Mouse (Mus musculus): Measurements from ENCODE around the gene Ndufaf2. TPM values are rescaled to one million over a fixed set of nuclear protein-coding genes. Genes with fewer than 3 reads are reported as not detected.

Gene Ndufaf2
- polyA plus RNA-seq, 1 experiment from 2014 or later, result 63.1 TPM

- peak; percentile 96 for ATAC-seq
- H3K4me2 ChIP-seq (replicated peaks), result peak within 1 kb of the TSS; percentile 59
- peak within 1 kb of the TSS; percentile 99 for H3K9ac ChIP-seq
- H3K27me3 ChIP-seq (replicated peaks), result no peaks in the 10 kb centered on the region
- WGBS, result under 1% methylated on average over 70 of the region's 71 CpGs
- H3K27ac ChIP-seq, result peak within 1 kb of the TSS; percentile 94
- H3K4me3 ChIP-seq (replicated peaks), result peak within 1 kb of the TSS; percentile 95
- H3K9me3 ChIP-seq, result no peaks in the 10 kb centered on the region
- H3K36me3 ChIP-seq, result no peaks in the 10 kb centered on the region
- peaks cover 6% of the 10 kb centered on the region for H3K4me1 ChIP-seq (replicated peaks)
These were observed 114.0 kb downstream of the Ndufaf2 start, which contains the start of gene Smim15 for GRCm38 (mm10) chr13:108044222-108044941. Smim15 (plus strand) TSS chr13:108044446.

- Histone ChIP-seq H3K27ac (peak overlapping the region; percentile 91), H3K36me3 (no peaks in the 10 kb centered on the region), H3K4me3 (replicated peaks) (peak overlapping the region; percentile 95), H3K27me3 (replicated peaks) (no peaks in the 10 kb centered on the region), H3K9me3 (no peaks in the 10 kb centered on the region), H3K4me2 (replicated peaks) (peak overlapping the region; percentile 59), H3K9ac (peak overlapping the region; percentile 99), H3K4me1 (replicated peaks) (peaks cover 6% of the 10 kb centered on the region)
- WGBS, result 2% methylated on average over 23 of the region's 23 CpGs
- peak; percentile 63 for ATAC-seq
These were observed 114.8 kb downstream of the Ndufaf2 start for GRCm38 (mm10) chr13:108043431-108044221.

GRCm38 (mm10) chr13:108041358-108041757, 117.1 kb downstream of the Ndufaf2 start:
- Histone ChIP-seq H3K9me3 (no peaks in the 10 kb centered on the region), H3K27me3 (replicated peaks) (no peaks in the 10 kb centered on the region), H3K4me1 (replicated peaks) (peaks cover 4% of the 10 kb centered on the region), H3K27ac (no peak overlapping the region), H3K36me3 (no peaks in the 10 kb centered on the region), H3K9ac (no peak overlapping the region), H3K4me3 (replicated peaks) (no peak overlapping the region), H3K4me2 (replicated peaks) (0 out of 2 replicates have a peak overlapping the region, but pooled peaks have one; percentile 22)
- peak; percentile 57 for ATAC-seq
- 4% methylated on average over 7 of the region's 7 CpGs for WGBS

- WGBS, result 83% methylated on average over 3 of the region's 3 CpGs
- no peaks in the 10 kb centered on the region; the same call in 1 of the 2 replicates for H3K4me1 ChIP-seq (replicated peaks)
- no peak for ATAC-seq
These were observed 118.0 kb downstream of the Ndufaf2 start for GRCm38 (mm10) chr13:108040451-108040850.

GRCm38 (mm10) chr13:108039902-108040301, 118.5 kb downstream of the Ndufaf2 start:
- no peaks in the 10 kb centered on the region for H3K9me3 ChIP-seq
- H3K4me2 ChIP-seq (replicated peaks), result no peak overlapping the region
- ATAC-seq, result no peak
- H3K9ac ChIP-seq, result no peak overlapping the region
- H3K4me1 ChIP-seq (replicated peaks), result no peaks in the 10 kb centered on the region; the same call in 1 of the 2 replicates
- no peaks in the 10 kb centered on the region for H3K36me3 ChIP-seq
- H3K4me3 ChIP-seq (replicated peaks), result no peak overlapping the region
- 63% methylated on average over 9 of the region's 9 CpGs for WGBS
- H3K27me3 ChIP-seq (replicated peaks), result no peaks in the 10 kb centered on the region
- H3K27ac ChIP-seq, result no peak overlapping the region

More at GRCm38 (mm10) chr13:108040451-108040850, 118.0 kb downstream of the Ndufaf2 start:
- Histone ChIP-seq H3K9ac (no peak overlapping the region), H3K9me3 (no peaks in the 10 kb centered on the region), H3K4me2 (replicated peaks) (no peak overlapping the region), H3K36me3 (no peaks in the 10 kb centered on the region), H3K27ac (no peak overlapping the region), H3K4me3 (replicated peaks) (no peak overlapping the region), H3K27me3 (replicated peaks) (no peaks in the 10 kb centered on the region)

GRCm38 (mm10) chr13:108039375-108039774, 119.0 kb downstream of the Ndufaf2 start:
- H3K9ac ChIP-seq, result no peak overlapping the region

GRCm38 (mm10) chr13:108032789-108033188, 125.6 kb downstream of the Ndufaf2 start:
- no peak overlapping the region for H3K4me2 ChIP-seq (replicated peaks)
- no peaks in the 10 kb centered on the region for H3K27me3 ChIP-seq (replicated peaks)
- H3K4me3 ChIP-seq (replicated peaks), result no peak overlapping the region
- no peaks in the 10 kb centered on the region for H3K4me1 ChIP-seq (replicated peaks)
- no peak for ATAC-seq
- no peaks in the 10 kb centered on the region for H3K36me3 ChIP-seq
- WGBS, result 93% methylated on average over 4 of the region's 4 CpGs
- no peaks in the 10 kb centered on the region for H3K9me3 ChIP-seq
- no peak overlapping the region for H3K9ac ChIP-seq
- no peak overlapping the region for H3K27ac ChIP-seq

More at GRCm38 (mm10) chr13:108039375-108039774, 119.0 kb downstream of the Ndufaf2 start:
- no peak overlapping the region for H3K4me3 ChIP-seq (replicated peaks)
- H3K36me3 ChIP-seq, result no peaks in the 10 kb centered on the region
- no peak overlapping the region for H3K4me2 ChIP-seq (replicated peaks)
- no peaks in the 10 kb centered on the region for H3K9me3 ChIP-seq
- no peaks in the 10 kb centered on the region for H3K27me3 ChIP-seq (replicated peaks)
- no peak for ATAC-seq
- 62% methylated on average over 6 of the region's 6 CpGs for WGBS
- no peaks in the 10 kb centered on the region; the same call in 1 of the 2 replicates for H3K4me1 ChIP-seq (replicated peaks)
- H3K27ac ChIP-seq, result no peak overlapping the region

GRCm38 (mm10) chr13:108025802-108026201, 132.6 kb downstream of the Ndufaf2 start:
- H3K27me3 ChIP-seq (replicated peaks), result no peaks in the 10 kb centered on the region
- no peaks in the 10 kb centered on the region for H3K36me3 ChIP-seq
- no peaks in the 10 kb centered on the region for H3K9me3 ChIP-seq
- no peak overlapping the region for H3K4me2 ChIP-seq (replicated peaks)
- WGBS, result 75% methylated on average over 3 of the region's 3 CpGs
- H3K4me3 ChIP-seq (replicated peaks), result no peak overlapping the region
- no peak overlapping the region for H3K27ac ChIP-seq
- no peak for ATAC-seq
- no peaks in the 10 kb centered on the region for H3K4me1 ChIP-seq (replicated peaks)
- H3K9ac ChIP-seq, result no peak overlapping the region

GRCm38 (mm10) chr13:108017349-108017748, 141.1 kb downstream of the Ndufaf2 start:
- H3K27ac ChIP-seq, result no peak overlapping the region
- no peaks in the 10 kb centered on the region for H3K4me1 ChIP-seq (replicated peaks)
- no peak overlapping the region for H3K4me3 ChIP-seq (replicated peaks)
- H3K4me2 ChIP-seq (replicated peaks), result no peak overlapping the region
- no peaks in the 10 kb centered on the region for H3K36me3 ChIP-seq
- no peaks in the 10 kb centered on the region for H3K27me3 ChIP-seq (replicated peaks)
- ATAC-seq, result peak; percentile 67; the same call in 1 of the 2 replicates
- 68% methylated on average over 6 of the region's 6 CpGs for WGBS
- no peak overlapping the region for H3K9ac ChIP-seq
- H3K9me3 ChIP-seq, result no peaks in the 10 kb centered on the region

GRCm38 (mm10) chr13:108015166-108015565, 143.3 kb downstream of the Ndufaf2 start:
- Histone ChIP-seq H3K4me3 (replicated peaks) (no peak overlapping the region), H3K27ac (no peak overlapping the region), H3K27me3 (replicated peaks) (no peaks in the 10 kb centered on the region), H3K9me3 (no peaks in the 10 kb centered on the region), H3K9ac (no peak overlapping the region), H3K4me2 (replicated peaks) (no peak overlapping the region), H3K36me3 (no peaks in the 10 kb centered on the region), H3K4me1 (replicated peaks) (no peaks in the 10 kb centered on the region)
- WGBS, result 74% methylated on average over 6 of the region's 6 CpGs
- no peak for ATAC-seq

- Histone ChIP-seq H3K4me2 (replicated peaks) (no peak overlapping the region), H3K36me3 (no peaks in the 10 kb centered on the region), H3K27me3 (replicated peaks) (no peaks in the 10 kb centered on the region), H3K27ac (no peak overlapping the region), H3K9ac (no peak overlapping the region), H3K9me3 (no peaks in the 10 kb centered on the region), H3K4me1 (replicated peaks) (no peaks in the 10 kb centered on the region), H3K4me3 (replicated peaks) (no peak overlapping the region)
- ATAC-seq, result no peak
- 58% methylated on average over 6 of the region's 6 CpGs for WGBS
These were observed 144.6 kb downstream of the Ndufaf2 start for GRCm38 (mm10) chr13:108013839-108014238.

GRCm38 (mm10) chr13:108013110-108013509, 145.3 kb downstream of the Ndufaf2 start:
- H3K4me2 ChIP-seq (replicated peaks), result no peak overlapping the region
- no peak overlapping the region for H3K9ac ChIP-seq
- 75% methylated on average over 8 of the region's 8 CpGs for WGBS
- H3K27ac ChIP-seq, result no peak overlapping the region
- no peak overlapping the region for H3K4me3 ChIP-seq (replicated peaks)
- no peaks in the 10 kb centered on the region for H3K4me1 ChIP-seq (replicated peaks)
- H3K27me3 ChIP-seq (replicated peaks), result no peaks in the 10 kb centered on the region
- no peaks in the 10 kb centered on the region for H3K36me3 ChIP-seq
- no peaks in the 10 kb centered on the region for H3K9me3 ChIP-seq
- no peak for ATAC-seq
